Mouse (Mus musculus) liver, embryonic 14.5 days (tissue): ENCODE results near the gene 2610028H24Rik.

Source experiments
- CTCF ChIP-seq: IDR thresholded peaks from 2 replicates; pipeline ENCODE4 v1.5.1; 2016; ENCODE audit warnings: antibody characterized with exemption, low read depth, control low read depth
- EP300 ChIP-seq: IDR thresholded peaks from 2 replicates; pipeline ENCODE4 v1.6.1; 2016; ENCODE audit warnings: antibody characterized with exemption, low read depth

GRCm38 (mm10) chr10:76493527-76493926, 44.6 kb downstream of the 2610028H24Rik start:
- no peak for TF ChIP-seq EP300
- TF ChIP-seq CTCF, result peak; percentile 39; the same call in 1 of the 2 replicates
